Mouse (Mus musculus) bone marrow, adult 2 months (tissue): ENCODE results near the gene Havcr2.

ENCODE experiments used
- CTCF ChIP-seq: fragments of 200-500 bp; IDR thresholded peaks from 2 replicates; pipeline ENCODE4 v1.5.1; 2011; ENCODE audit warnings: low read length, control low read depth; ENCODE audit not compliant: control insufficient read depth, insufficient read depth
- POLR2A ChIP-seq: fragments of 200-500 bp; IDR thresholded peaks from 2 replicates; pipeline ENCODE4 v1.6.1; 2011; ENCODE audit warnings: low read depth, mild to moderate bottlenecking, control low read depth, low read length, borderline replicate concordance; ENCODE audit not compliant: control insufficient read depth

DNA sequence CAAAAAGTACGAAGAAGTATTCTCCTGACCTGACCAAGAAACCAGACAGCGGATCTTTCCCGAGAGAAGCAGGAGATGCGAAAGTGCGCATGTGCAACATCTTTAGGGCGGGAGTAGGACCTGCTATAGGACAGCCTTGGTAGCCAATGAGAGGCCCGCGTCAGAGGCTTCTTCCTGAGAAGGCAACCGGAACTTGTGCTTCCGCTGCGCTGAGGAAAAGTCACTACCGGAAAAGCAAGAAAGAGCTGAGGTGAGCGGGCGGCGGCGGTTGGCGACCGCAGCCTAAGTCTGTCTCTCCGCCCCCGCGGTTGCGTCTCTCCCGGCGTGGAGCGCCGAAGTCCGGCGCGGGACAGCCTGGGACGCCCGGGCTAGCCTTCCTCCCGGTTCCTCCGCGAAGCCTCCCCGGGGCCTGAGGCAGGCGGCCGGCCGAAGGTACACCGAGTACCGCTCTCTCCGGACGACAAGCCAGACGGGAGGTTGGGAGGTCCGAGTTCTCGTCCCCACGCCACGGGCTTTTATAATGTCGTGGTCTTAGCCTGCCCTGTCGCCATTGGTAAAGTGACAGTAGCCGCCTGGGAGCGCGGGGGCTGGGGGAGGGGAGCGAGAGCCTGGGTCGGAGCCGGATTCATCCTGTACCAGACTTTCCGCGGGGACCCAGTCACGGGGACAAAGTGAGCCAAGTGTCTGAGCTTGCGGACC lies 17.8 kb upstream of the Havcr2 start, which contains the start of gene Med7:
- TF ChIP-seq CTCF (no peak), POLR2A (peak; percentile 96)
